Comparison of ENCODE assay signal across 14 mouse cellular contexts in genomic region chr15:80175756-80176155, GRCm38 (mm10). TPM values are rescaled to one million over a fixed set of nuclear protein-coding genes. Genes with fewer than 3 reads are reported as not detected.
DNase-seq lines count a peak whose midpoint lies in the region; ATAC-seq lines count a peak whose summit lies in the region.
"Had no signal": no experiment of that assay in that cellular context is flagged by ENCODE, and none has a peak within 500 bp of the region (broad histone marks: within the 10 kb centered on the region; RNA-seq: fewer than 3 reads in every experiment).

No protein-coding gene starts in this region.

- H3K4me1 ChIP-seq in embryonic facial prominence, embryonic 11.5 days (ENCODE audit: control insufficient read depth, insufficient read depth, low read length) = peaks cover 8% of the 10 kb centered on the region
- H3K4me1 ChIP-seq in embryonic facial prominence, embryonic 10.5 days = peaks cover 64% of the 10 kb centered on the region
- peaks cover 33% of the 10 kb centered on the region for H3K4me1 ChIP-seq in forebrain, embryonic 15.5 days
- peaks cover 47% of the 10 kb centered on the region for H3K4me1 ChIP-seq in hindbrain, embryonic 15.5 days (replicated peaks)
- H3K4me1 ChIP-seq in neural tube, embryonic 14.5 days (ENCODE audit: control insufficient read depth, insufficient read depth, low read length) = peaks cover 20% of the 10 kb centered on the region

- H3K36me3 ChIP-seq in embryonic facial prominence, embryonic 11.5 days (replicated peaks; ENCODE audit: control insufficient read depth, insufficient read depth, low read depth, low read length) = no peaks in the 10 kb centered on the region
- H3K36me3 ChIP-seq in embryonic facial prominence, embryonic 10.5 days (replicated peaks) = peaks cover 4% of the 10 kb centered on the region
- H3K36me3 ChIP-seq in forebrain, embryonic 15.5 days = no peaks in the 10 kb centered on the region
- no peaks in the 10 kb centered on the region for H3K36me3 ChIP-seq in hindbrain, embryonic 15.5 days
- no peaks in the 10 kb centered on the region for H3K36me3 ChIP-seq in neural tube, embryonic 14.5 days (ENCODE audit: control insufficient read depth, insufficient read depth, low read length)

- H3K27ac ChIP-seq in embryonic facial prominence, embryonic 11.5 days (replicated peaks; ENCODE audit: low read depth, low read length) = no peak overlapping the region
- H3K27ac ChIP-seq in embryonic facial prominence, embryonic 10.5 days (replicated peaks) = no peak overlapping the region
- H3K27ac ChIP-seq in forebrain, embryonic 15.5 days (replicated peaks) = no peak overlapping the region
- H3K27ac ChIP-seq in hindbrain, embryonic 15.5 days (replicated peaks) = no peak overlapping the region
- H3K27ac ChIP-seq in neural tube, embryonic 14.5 days (ENCODE audit: low read depth, low read length) = no peak overlapping the region

- DNase-seq in embryonic facial prominence, embryonic 11.5 days (ENCODE audit: low spot score) = no peak
- no peak for DNase-seq in embryonic facial prominence, embryonic 10.5 days (ENCODE audit: low spot score)
- no peak for DNase-seq in gastrocnemius, adult 18-20 months (ENCODE audit: low spot score)
- no peak for DNase-seq in kidney, adult 9 months
- no peak for DNase-seq in spleen, adult 18-20 months
- DNase-seq: adrenal gland, postnatal 36 days; heart, postnatal 4 days; kidney, adult 8-10 months had no signal

- no peaks in the 10 kb centered on the region for H3K27me3 ChIP-seq in embryonic facial prominence, embryonic 11.5 days (ENCODE audit: control insufficient read depth, insufficient read depth, low read length)
- H3K27me3 ChIP-seq in embryonic facial prominence, embryonic 10.5 days (replicated peaks; ENCODE audit: low read depth, poor library complexity, severe bottlenecking) = 0 out of 2 replicates have a peak, but pooled peaks cover 10% of the 10 kb centered on the region
- no peaks in the 10 kb centered on the region for H3K27me3 ChIP-seq in forebrain, embryonic 15.5 days
- H3K27me3 ChIP-seq in hindbrain, embryonic 15.5 days = no peaks in the 10 kb centered on the region
- H3K27me3 ChIP-seq in neural tube, embryonic 14.5 days (ENCODE audit: control insufficient read depth, insufficient read depth, low read length) = peaks cover 6% of the 10 kb centered on the region; the same call in 1 of the 2 replicates

- 0 out of 2 replicates have a peak overlapping the region, but pooled peaks have one; percentile 13 for H3K9ac ChIP-seq in embryonic facial prominence, embryonic 11.5 days (replicated peaks; ENCODE audit: low read length)
- H3K9ac ChIP-seq in forebrain, embryonic 15.5 days (replicated peaks) = no peak overlapping the region
- no peak overlapping the region for H3K9ac ChIP-seq in hindbrain, embryonic 15.5 days
- H3K9ac ChIP-seq in neural tube, embryonic 14.5 days (replicated peaks; ENCODE audit: low read depth, low read length) = no peak overlapping the region

- ATAC-seq in embryonic facial prominence, embryonic 11.5 days (replicated peaks; ENCODE audit: insufficient number of reproducible peaks, low FRiP score, low TSS enrichment, low read depth) = no peak
- no peak for ATAC-seq in forebrain, embryonic 15.5 days (replicated peaks)
- no peak for ATAC-seq in hindbrain, embryonic 15.5 days (ENCODE audit: low FRiP score, low read depth)
- ATAC-seq in neural tube, embryonic 14.5 days (ENCODE audit: low read depth) = no peak

- H3K4me2 ChIP-seq in embryonic facial prominence, embryonic 11.5 days (ENCODE audit: low read depth, low read length) = no peak overlapping the region
- H3K4me2 ChIP-seq in forebrain, embryonic 15.5 days (replicated peaks) = peak overlapping the region; percentile 85
- H3K4me2 ChIP-seq in hindbrain, embryonic 15.5 days = peak overlapping the region; percentile 82
- peak overlapping the region; percentile 66 for H3K4me2 ChIP-seq in neural tube, embryonic 14.5 days (ENCODE audit: low read depth, low read length)

- H3K9me3 ChIP-seq in embryonic facial prominence, embryonic 11.5 days (replicated peaks; ENCODE audit: control insufficient read depth, low read length) = no peaks in the 10 kb centered on the region
- H3K9me3 ChIP-seq in embryonic facial prominence, embryonic 10.5 days = no peaks in the 10 kb centered on the region
- no peaks in the 10 kb centered on the region for H3K9me3 ChIP-seq in forebrain, embryonic 15.5 days
- H3K9me3 ChIP-seq in hindbrain, embryonic 15.5 days = no peaks in the 10 kb centered on the region
- H3K9me3 ChIP-seq in neural tube, embryonic 14.5 days (ENCODE audit: control insufficient read depth, low read length) = no peaks in the 10 kb centered on the region

- WGBS in embryonic facial prominence, embryonic 11.5 days = 80% methylated on average over 5 of the region's 6 CpGs
- 76% methylated on average over 6 of the region's 6 CpGs for WGBS in embryonic facial prominence, embryonic 10.5 days
- 61% methylated on average over 6 of the region's 6 CpGs for WGBS in forebrain, embryonic 15.5 days
- 71% methylated on average over 5 of the region's 6 CpGs for WGBS in hindbrain, embryonic 15.5 days
- 69% methylated on average over 5 of the region's 6 CpGs for WGBS in neural tube, embryonic 14.5 days

- H3K4me3 ChIP-seq in embryonic facial prominence, embryonic 11.5 days (ENCODE audit: low read depth, low read length) = no peak overlapping the region
- H3K4me3 ChIP-seq in embryonic facial prominence, embryonic 10.5 days = no peak overlapping the region
- H3K4me3 ChIP-seq in forebrain, embryonic 15.5 days = no peak overlapping the region
- H3K4me3 ChIP-seq in hindbrain, embryonic 15.5 days = peak overlapping the region; percentile 92
- no peak overlapping the region; the same call in 1 of the 2 replicates for H3K4me3 ChIP-seq in neural tube, embryonic 14.5 days (ENCODE audit: low read depth, low read length)

RNA-seq across cellular contexts. Expression of gene Mgat3, which starts 2.2 kb away (rescaled TPM):
- polyA plus RNA-seq in embryonic facial prominence, embryonic 11.5 days (2014; fragmentation: Nextera tagmentation; extraction: Ambion mirVana) = 9.9 and 10.5 TPM in 2 replicates
- polyA plus RNA-seq in embryonic facial prominence, embryonic 10.5 days (2016; fragmentation: Nextera tagmentation; extraction: Ambion mirVana) = 6.3 and 7.6 TPM in 2 replicates
- polyA plus RNA-seq in forebrain, embryonic 15.5 days (2015; fragmentation: Nextera tagmentation; extraction: Ambion mirVana) = 10.3 and 10.7 TPM in 2 replicates
- polyA plus RNA-seq in hindbrain, embryonic 15.5 days (2015; fragmentation: Nextera tagmentation; extraction: Ambion mirVana) = 15.9 and 17.4 TPM in 2 replicates
- 24.2 and 25.7 TPM in 2 replicates for polyA plus RNA-seq in neural tube, embryonic 14.5 days (2014; fragmentation: Nextera tagmentation; extraction: Ambion mirVana)
- 1 to 10 TPM in 1 of 2 experiments, under 1 TPM in 1; 0.43 to 1.2 TPM for total RNA-seq in gastrocnemius, adult 18-20 months (2021)
- total RNA-seq: common myeloid progenitor, adult 5-6 weeks; MEL had no signal

RNA-seq across cellular contexts. Expression of gene Tab1, which starts 42.8 kb away (rescaled TPM):
- 26.8 and 26.9 TPM in 2 replicates for polyA plus RNA-seq in embryonic facial prominence, embryonic 11.5 days (2014; fragmentation: Nextera tagmentation; extraction: Ambion mirVana)
- 43.3 and 45.3 TPM in 2 replicates for polyA plus RNA-seq in embryonic facial prominence, embryonic 10.5 days (2016; fragmentation: Nextera tagmentation; extraction: Ambion mirVana)
- 41.1 and 45.0 TPM in 2 replicates for polyA plus RNA-seq in forebrain, embryonic 15.5 days (2015; fragmentation: Nextera tagmentation; extraction: Ambion mirVana)
- 37.4 and 40.2 TPM in 2 replicates for polyA plus RNA-seq in hindbrain, embryonic 15.5 days (2015; fragmentation: Nextera tagmentation; extraction: Ambion mirVana)
- 30.1 and 36.6 TPM in 2 replicates for polyA plus RNA-seq in neural tube, embryonic 14.5 days (2014; fragmentation: Nextera tagmentation; extraction: Ambion mirVana)
- total RNA-seq in gastrocnemius, adult 18-20 months (2021) = 10 to 100 TPM; 11.0 to 12.5 TPM

RNA-seq across cellular contexts. Expression of gene Mief1, which starts 58.1 kb away (rescaled TPM):
- 35.7 and 36.7 TPM in 2 replicates for polyA plus RNA-seq in embryonic facial prominence, embryonic 11.5 days (2014; fragmentation: Nextera tagmentation; extraction: Ambion mirVana)
- polyA plus RNA-seq in embryonic facial prominence, embryonic 10.5 days (2016; fragmentation: Nextera tagmentation; extraction: Ambion mirVana) = 44.4 and 44.5 TPM in 2 replicates
- 41.0 and 41.6 TPM in 2 replicates for polyA plus RNA-seq in forebrain, embryonic 15.5 days (2015; fragmentation: Nextera tagmentation; extraction: Ambion mirVana)
- 34.9 and 36.4 TPM in 2 replicates for polyA plus RNA-seq in hindbrain, embryonic 15.5 days (2015; fragmentation: Nextera tagmentation; extraction: Ambion mirVana)
- 35.8 and 41.5 TPM in 2 replicates for polyA plus RNA-seq in neural tube, embryonic 14.5 days (2014; fragmentation: Nextera tagmentation; extraction: Ambion mirVana)
- 10 to 100 TPM; 20.4 to 23.0 TPM for total RNA-seq in gastrocnemius, adult 18-20 months (2021)

RNA-seq across cellular contexts. Expression of gene AC140267.1, which starts 59.9 kb away (rescaled TPM):
- not detected in 2 replicates for polyA plus RNA-seq in embryonic facial prominence, embryonic 11.5 days (2014; fragmentation: Nextera tagmentation; extraction: Ambion mirVana)
- polyA plus RNA-seq in embryonic facial prominence, embryonic 10.5 days (2016; fragmentation: Nextera tagmentation; extraction: Ambion mirVana) = not detected in 2 replicates
- 4.2 TPM in 1 of 2 replicates, not detected in the other for polyA plus RNA-seq in forebrain, embryonic 15.5 days (2015; fragmentation: Nextera tagmentation; extraction: Ambion mirVana)
- polyA plus RNA-seq in hindbrain, embryonic 15.5 days (2015; fragmentation: Nextera tagmentation; extraction: Ambion mirVana) = not detected in 2 replicates
- not detected in 2 replicates for polyA plus RNA-seq in neural tube, embryonic 14.5 days (2014; fragmentation: Nextera tagmentation; extraction: Ambion mirVana)
- 1 to 10 TPM; 7.1 to 9.7 TPM for total RNA-seq in gastrocnemius, adult 18-20 months (2021)
- total RNA-seq: common myeloid progenitor, adult 5-6 weeks; MEL had no signal
- polyA plus RNA-seq: liver, embryonic 16.5 days had no signal
